In the genomic region with DNA sequence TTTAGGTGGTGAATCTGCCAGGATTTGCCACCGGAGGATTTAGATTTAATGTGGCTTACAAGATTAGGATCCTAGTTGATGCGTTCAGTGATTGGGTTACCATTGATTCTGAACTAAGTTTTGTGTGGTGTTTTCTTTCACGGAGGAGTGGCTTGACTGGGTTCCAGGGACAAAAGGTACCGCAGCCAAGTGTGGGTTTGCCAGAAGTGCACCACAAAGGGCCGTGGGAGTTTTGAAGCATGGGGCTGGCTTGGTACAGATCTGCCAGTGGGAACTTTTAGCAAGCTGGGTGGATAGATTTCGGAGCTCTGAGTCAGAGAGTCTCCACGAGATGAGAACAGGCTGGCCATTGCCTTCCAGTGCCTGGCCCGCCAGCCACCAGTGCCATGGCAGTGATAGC, we compare ENCODE assay signal across 16 mouse cellular contexts.
DNase-seq lines count a peak whose midpoint lies in the region; ATAC-seq lines count a peak whose summit lies in the region.
"Had no signal": no experiment of that assay in that cellular context is flagged by ENCODE, and none has a peak within 500 bp of the region (broad histone marks: within the 10 kb centered on the region; RNA-seq: fewer than 3 reads in every experiment).

No protein-coding gene starts in this region.

- H3K27ac ChIP-seq in kidney, embryonic 16.5 days (ENCODE audit: low read length): no peak overlapping the region
- H3K27ac ChIP-seq: embryonic facial prominence, embryonic 13.5 days; macrophage; midbrain, embryonic 12.5 days had no signal

- no peaks in the 10 kb centered on the region for H3K4me1 ChIP-seq in kidney, embryonic 16.5 days (ENCODE audit: insufficient read depth, low read length)
- H3K4me1 ChIP-seq: midbrain, embryonic 12.5 days had no signal

- ATAC-seq in kidney, embryonic 16.5 days (ENCODE audit: low FRiP score, low TSS enrichment): no peak
- ATAC-seq: Patski had no signal

- peak; percentile 43 for DNase-seq in right cerebral cortex, adult 18-20 months
- no peak for DNase-seq in right cerebral cortex, postnatal 14 days
- DNase-seq in brain, adult 2 months (ENCODE audit: low read depth, low spot score): peak; percentile 41
- DNase-seq in layer of hippocampus, postnatal 10 days (ENCODE audit: low spot score in 2 of 2): peak; percentile 39 to 44
- peak; percentile 6 for DNase-seq in telencephalon, adult 2 months (ENCODE audit: low read depth, low spot score)
- DNase-seq in lung, postnatal 36 days: no peak
- DNase-seq: cerebellum, adult 11-12 months; heart, postnatal 4 days; liver; lung, adult 18-20 months had no signal

- H3K9me3 ChIP-seq in kidney, embryonic 16.5 days (ENCODE audit: low read length): no peaks in the 10 kb centered on the region
- H3K9me3 ChIP-seq: embryonic facial prominence, embryonic 13.5 days; midbrain, embryonic 12.5 days had no signal

- H3K9ac ChIP-seq in kidney, embryonic 16.5 days (replicated peaks; ENCODE audit: low read length): no peak overlapping the region
- H3K9ac ChIP-seq: embryonic facial prominence, embryonic 13.5 days; midbrain, embryonic 12.5 days had no signal

- H3K27me3 ChIP-seq in kidney, embryonic 16.5 days (ENCODE audit: insufficient read depth, low read length): no peaks in the 10 kb centered on the region
- H3K27me3 ChIP-seq: embryonic facial prominence, embryonic 13.5 days; midbrain, embryonic 12.5 days; Patski had no signal

- H3K4me2 ChIP-seq in kidney, embryonic 16.5 days (replicated peaks; ENCODE audit: low read depth, low read length): no peak overlapping the region
- H3K4me2 ChIP-seq: embryonic facial prominence, embryonic 13.5 days; heart, embryonic 11.5 days; midbrain, embryonic 12.5 days had no signal

- no peaks in the 10 kb centered on the region for H3K36me3 ChIP-seq in kidney, embryonic 16.5 days (ENCODE audit: insufficient read depth, low read length)
- H3K36me3 ChIP-seq: embryonic facial prominence, embryonic 13.5 days; midbrain, embryonic 12.5 days had no signal

- H3K4me3 ChIP-seq in kidney, embryonic 16.5 days (ENCODE audit: low read length): no peak overlapping the region
- H3K4me3 ChIP-seq: embryonic facial prominence, embryonic 13.5 days; midbrain, embryonic 12.5 days had no signal

- WGBS in kidney, embryonic 16.5 days: 81% methylated on average over 8 of the region's 8 CpGs

Comparison
In these comparisons a context has a peak if more than half of its experiments do, and no peak if none do; other contexts are left out.
1. DNase-seq: peak in right cerebral cortex, adult 18-20 months (single experiment), brain, adult 2 months (single experiment), layer of hippocampus, postnatal 10 days (2 of 2) and telencephalon, adult 2 months (single experiment); none in right cerebral cortex, postnatal 14 days (single experiment) and lung, postnatal 36 days (single experiment).